In the genomic region with DNA sequence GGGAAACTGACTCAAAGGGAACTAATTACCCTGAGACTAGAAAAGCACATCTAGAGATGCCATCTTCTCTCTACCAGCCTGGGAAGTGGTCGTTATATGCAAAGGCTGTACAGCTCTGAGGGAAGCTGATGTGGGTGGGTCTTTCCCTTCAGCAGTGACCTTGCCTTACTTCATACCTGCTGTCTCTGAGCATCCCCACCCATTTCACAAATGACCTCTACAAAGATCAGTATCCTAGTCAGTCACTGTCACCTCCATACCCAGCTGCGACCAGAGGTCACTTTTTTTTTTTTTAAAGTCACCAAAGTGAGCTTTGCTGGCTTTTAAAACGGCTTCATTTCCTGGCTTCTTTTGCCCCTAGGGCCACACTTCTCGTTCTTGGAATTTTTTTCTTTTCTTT, we compare ENCODE assay signal across 16 mouse cellular contexts.
"Had no signal": no experiment of that assay in that cellular context is flagged by ENCODE, and none has a peak within 500 bp of the region (broad histone marks: within the 10 kb centered on the region; RNA-seq: fewer than 3 reads in every experiment).

No protein-coding gene starts in this region.

- ATAC-seq: midbrain, embryonic 15.5 days had no signal

- H3K4me3 ChIP-seq: layer of hippocampus, adult 2 months; limb, embryonic 12.5 days; liver, embryonic 13.5 days; midbrain, embryonic 12.5 days; midbrain, embryonic 15.5 days; neural tube, embryonic 12.5 days had no signal

- H3K9ac ChIP-seq: limb, embryonic 12.5 days; liver, embryonic 13.5 days; midbrain, embryonic 12.5 days; midbrain, embryonic 15.5 days; neural tube, embryonic 12.5 days had no signal

- H3K27ac ChIP-seq: kidney, postnatal 0 days; layer of hippocampus, adult 2 months; limb, embryonic 12.5 days; liver, embryonic 13.5 days; macrophage; midbrain, embryonic 15.5 days; neural tube, embryonic 12.5 days had no signal

- H3K4me2 ChIP-seq: limb, embryonic 12.5 days; liver, embryonic 13.5 days; midbrain, embryonic 12.5 days; midbrain, embryonic 15.5 days; neural tube, embryonic 12.5 days had no signal

- H3K9me3 ChIP-seq: limb, embryonic 12.5 days; liver, embryonic 13.5 days; midbrain, embryonic 12.5 days; midbrain, embryonic 15.5 days; neural tube, embryonic 12.5 days had no signal

- H3K27me3 ChIP-seq: limb, embryonic 12.5 days; liver, embryonic 13.5 days; midbrain, embryonic 15.5 days; neural tube, embryonic 12.5 days had no signal

- DNase-seq: kidney, adult 2 months; kidney, postnatal 25 days; layer of hippocampus, adult 9-11 months; liver; liver, embryonic 13.5 days; lung, adult 2 months; lung, postnatal 14 days; right cerebral cortex, postnatal 4 days; thymus, postnatal 25 days had no signal

- H3K36me3 ChIP-seq: liver, embryonic 13.5 days; midbrain, embryonic 12.5 days; midbrain, embryonic 15.5 days; neural tube, embryonic 12.5 days had no signal
